Mouse (Mus musculus): ENCODE data around the gene Cped1. TPM values are rescaled to one million over a fixed set of nuclear protein-coding genes. Genes with fewer than 3 reads are reported as not detected.
"Not testable (repeated sequence)": the region's sequence is repeated elsewhere in the genome, so short reads cannot be mapped to it uniquely, and the experiment has no call there.

The Cped1 gene
- polyA plus RNA-seq, 1 experiment from 2014 or later = 22.5 TPM

DNA sequence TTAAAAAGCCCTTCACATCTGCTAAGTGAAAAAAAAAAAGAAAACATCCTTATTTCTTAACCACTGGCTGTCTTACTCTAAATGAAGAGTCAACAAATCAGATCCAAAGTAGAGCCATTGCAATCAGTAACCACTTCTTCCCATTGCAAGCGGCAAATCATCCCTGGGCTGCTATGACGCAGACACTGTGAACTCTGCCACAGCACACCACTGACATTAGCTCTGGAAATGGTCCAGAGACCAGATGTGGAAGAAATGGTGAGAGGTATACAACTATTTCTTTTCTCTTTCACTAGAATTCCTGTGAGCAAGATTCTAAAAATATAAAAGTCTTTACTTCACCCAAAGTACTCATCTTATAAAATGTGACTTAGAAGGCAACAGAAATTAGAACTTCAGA is 261.0 kb downstream of the Cped1 start:
- Histone ChIP-seq H3K9ac (ENCODE audit: low read depth, low read length) (no peak overlapping the region), H3K4me3 (ENCODE audit: low read depth, low read length) (no peak overlapping the region), H3K27me3 (ENCODE audit: control insufficient read depth, insufficient read depth, low read length) (no peaks in the 10 kb centered on the region), H3K36me3 (ENCODE audit: control insufficient read depth, insufficient read depth, low read length) (no peaks in the 10 kb centered on the region), H3K4me1 (replicated peaks; ENCODE audit: control insufficient read depth, insufficient read depth, low read length) (no peaks in the 10 kb centered on the region), H3K27ac (ENCODE audit: low read depth, low read length) (no peak overlapping the region), H3K4me2 (replicated peaks; ENCODE audit: low read depth, low read length) (no peak overlapping the region), H3K9me3 (ENCODE audit: control insufficient read depth, low read length) (no peaks in the 10 kb centered on the region)
- ATAC-seq (ENCODE audit: low FRiP score) (no peak), DNase-seq (ENCODE audit: low spot score) (no peak)
- 95% methylated on average over 2 of the region's 2 CpGs for WGBS

GRCm38 (mm10) chr6:22258784-22259183 is 273.1 kb downstream of the Cped1 start:
- H3K27ac ChIP-seq (ENCODE audit: low read depth, low read length) = no peak overlapping the region
- no peaks in the 10 kb centered on the region for H3K36me3 ChIP-seq (ENCODE audit: control insufficient read depth, insufficient read depth, low read length)
- WGBS = 89% methylated on average over 4 of the region's 4 CpGs
- H3K4me1 ChIP-seq (replicated peaks; ENCODE audit: control insufficient read depth, insufficient read depth, low read length) = no peaks in the 10 kb centered on the region
- DNase-seq (ENCODE audit: low spot score) (no peak), ATAC-seq (ENCODE audit: low FRiP score) (no peak)
- H3K4me2 ChIP-seq (replicated peaks; ENCODE audit: low read depth, low read length) = no peak overlapping the region
- no peak overlapping the region for H3K4me3 ChIP-seq (ENCODE audit: low read depth, low read length)
- no peaks in the 10 kb centered on the region for H3K9me3 ChIP-seq (ENCODE audit: control insufficient read depth, low read length)
- no peaks in the 10 kb centered on the region for H3K27me3 ChIP-seq (ENCODE audit: control insufficient read depth, insufficient read depth, low read length)
- H3K9ac ChIP-seq (ENCODE audit: low read depth, low read length) = no peak overlapping the region

- no peak for DNase-seq (ENCODE audit: low spot score)
- no peaks in the 10 kb centered on the region for H3K4me1 ChIP-seq (replicated peaks; ENCODE audit: control insufficient read depth, insufficient read depth, low read length)
- H3K27me3 ChIP-seq (ENCODE audit: control insufficient read depth, insufficient read depth, low read length) = no peaks in the 10 kb centered on the region
- no peak overlapping the region for H3K4me2 ChIP-seq (replicated peaks; ENCODE audit: low read depth, low read length)
- ATAC-seq (ENCODE audit: low FRiP score) = no peak
- H3K4me3 ChIP-seq (ENCODE audit: low read depth, low read length) = no peak overlapping the region
- WGBS = 82% methylated on average over 4 of the region's 4 CpGs
- H3K27ac ChIP-seq (ENCODE audit: low read depth, low read length) = no peak overlapping the region
- H3K36me3 ChIP-seq (ENCODE audit: control insufficient read depth, insufficient read depth, low read length) = no peaks in the 10 kb centered on the region
- no peaks in the 10 kb centered on the region for H3K9me3 ChIP-seq (ENCODE audit: control insufficient read depth, low read length)
- H3K9ac ChIP-seq (ENCODE audit: low read depth, low read length) = no peak overlapping the region
These were observed 276.8 kb downstream of the Cped1 start for GRCm38 (mm10) chr6:22262519-22262918.

- not testable (repeated sequence) for DNase-seq (ENCODE audit: low spot score); H3K27me3 ChIP-seq (ENCODE audit: control insufficient read depth, insufficient read depth, low read length); H3K4me2 ChIP-seq (replicated peaks; ENCODE audit: low read depth, low read length); H3K4me3 ChIP-seq (ENCODE audit: low read depth, low read length); H3K4me1 ChIP-seq (replicated peaks; ENCODE audit: control insufficient read depth, insufficient read depth, low read length); H3K27ac ChIP-seq (ENCODE audit: low read depth, low read length); H3K9ac ChIP-seq (ENCODE audit: low read depth, low read length); ATAC-seq (ENCODE audit: low FRiP score); H3K9me3 ChIP-seq (ENCODE audit: control insufficient read depth, low read length); H3K36me3 ChIP-seq (ENCODE audit: control insufficient read depth, insufficient read depth, low read length)
- 87% methylated on average over 8 of the region's 8 CpGs for WGBS
These were observed 278.4 kb downstream of the Cped1 start for GRCm38 (mm10) chr6:22264094-22264493.

DNA sequence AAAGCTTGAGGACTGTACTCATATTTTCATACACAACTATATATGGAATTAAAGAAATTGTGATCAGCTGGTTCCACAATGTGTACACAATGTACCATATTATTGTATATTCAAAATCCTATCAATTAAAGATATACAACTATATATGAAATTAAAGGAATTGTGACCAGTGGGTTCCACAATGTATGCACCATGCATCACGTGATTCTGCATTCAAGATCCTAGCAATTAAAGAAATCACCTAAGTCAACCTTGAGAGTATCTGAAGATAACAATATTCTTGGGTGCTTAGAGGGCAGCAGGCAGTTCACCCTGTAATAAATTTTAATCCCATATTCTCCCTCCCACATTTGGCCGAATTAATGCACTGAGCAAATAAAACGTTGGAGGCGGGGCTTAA is 280.3 kb downstream of the Cped1 start:
- no peaks in the 10 kb centered on the region for H3K9me3 ChIP-seq (ENCODE audit: control insufficient read depth, low read length)
- H3K4me2 ChIP-seq (replicated peaks; ENCODE audit: low read depth, low read length) = no peak overlapping the region
- no peaks in the 10 kb centered on the region for H3K36me3 ChIP-seq (ENCODE audit: control insufficient read depth, insufficient read depth, low read length)
- no peak overlapping the region for H3K4me3 ChIP-seq (ENCODE audit: low read depth, low read length)
- H3K27ac ChIP-seq (ENCODE audit: low read depth, low read length) = no peak overlapping the region
- ATAC-seq (ENCODE audit: low FRiP score) (no peak), DNase-seq (ENCODE audit: low spot score) (no peak)
- H3K9ac ChIP-seq (ENCODE audit: low read depth, low read length) = no peak overlapping the region
- WGBS = 85% methylated on average over 4 of the region's 4 CpGs
- H3K27me3 ChIP-seq (ENCODE audit: control insufficient read depth, insufficient read depth, low read length) = no peaks in the 10 kb centered on the region
- no peaks in the 10 kb centered on the region for H3K4me1 ChIP-seq (replicated peaks; ENCODE audit: control insufficient read depth, insufficient read depth, low read length)

DNA sequence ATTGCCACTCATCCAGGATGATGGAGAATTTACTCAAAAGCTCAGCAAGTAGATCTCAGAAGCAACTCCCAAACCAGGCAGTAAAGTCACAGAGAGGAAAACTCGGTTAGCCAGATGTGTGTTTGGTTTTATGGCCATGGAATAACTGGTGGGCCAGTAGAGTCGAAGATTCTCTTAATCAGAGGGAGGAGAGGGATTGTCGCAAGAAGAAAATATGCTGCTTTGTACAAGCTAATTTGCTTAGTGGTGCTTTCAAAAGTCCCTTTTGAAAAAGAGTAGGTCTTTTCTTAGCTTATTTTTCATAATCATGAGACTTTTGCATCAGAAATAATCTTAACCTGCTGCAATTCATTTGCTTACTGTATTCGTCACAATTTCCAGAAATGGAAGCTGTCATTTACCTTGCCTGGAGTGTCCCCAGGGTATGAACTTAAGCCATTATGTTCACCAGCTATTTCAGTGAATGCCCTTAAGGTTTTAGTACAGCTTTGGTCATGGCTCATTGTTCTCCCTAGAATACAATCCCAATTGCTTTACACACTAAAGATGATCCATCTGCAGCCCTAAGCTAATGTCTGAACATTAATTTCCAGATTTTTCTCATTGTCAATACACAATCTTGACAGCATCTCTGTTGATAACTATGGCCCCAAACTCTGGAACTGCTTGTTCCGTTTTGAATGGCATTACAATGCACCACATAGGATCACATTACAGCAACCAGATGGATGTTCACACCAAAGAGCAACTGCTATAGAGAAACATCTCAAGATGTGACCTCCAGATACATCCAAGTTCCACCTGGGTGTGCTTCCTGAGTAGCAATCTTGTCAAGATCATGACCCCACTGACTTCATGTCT is 282.3 kb downstream of the Cped1 start:
- H3K9me3 ChIP-seq (ENCODE audit: control insufficient read depth, low read length) = no peaks in the 10 kb centered on the region
- H3K4me3 ChIP-seq (ENCODE audit: low read depth, low read length) = no peak overlapping the region
- H3K36me3 ChIP-seq (ENCODE audit: control insufficient read depth, insufficient read depth, low read length) = no peaks in the 10 kb centered on the region
- no peak overlapping the region for H3K9ac ChIP-seq (ENCODE audit: low read depth, low read length)
- H3K27ac ChIP-seq (ENCODE audit: low read depth, low read length) = no peak overlapping the region
- ATAC-seq (ENCODE audit: low FRiP score) (no peak), DNase-seq (ENCODE audit: low spot score) (no peak)
- WGBS = 76% methylated on average over 5 of the region's 5 CpGs
- no peaks in the 10 kb centered on the region for H3K4me1 ChIP-seq (replicated peaks; ENCODE audit: control insufficient read depth, insufficient read depth, low read length)
- H3K27me3 ChIP-seq (ENCODE audit: control insufficient read depth, insufficient read depth, low read length) = no peaks in the 10 kb centered on the region
- H3K4me2 ChIP-seq (replicated peaks; ENCODE audit: low read depth, low read length) = no peak overlapping the region

DNA sequence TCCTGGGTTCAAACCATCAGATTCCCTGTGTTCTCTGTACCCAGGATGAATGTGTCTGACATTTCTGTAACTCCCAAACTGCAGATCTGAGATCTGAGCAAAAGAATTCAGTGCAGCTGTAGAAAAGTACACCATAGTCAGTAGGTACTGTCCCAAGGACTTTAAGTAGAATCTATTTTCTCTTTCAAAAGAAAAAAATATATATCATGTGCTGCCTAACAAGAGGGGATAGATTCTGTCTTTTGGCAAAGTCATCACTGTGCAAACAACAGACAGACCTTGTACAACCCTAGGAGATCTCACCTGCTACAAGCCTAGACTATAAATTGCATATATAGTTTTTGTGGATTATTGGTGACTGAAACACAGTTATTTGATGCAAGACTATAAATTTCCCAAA is 283.0 kb downstream of the Cped1 start:
- ATAC-seq (ENCODE audit: low FRiP score) = no peak
- no peaks in the 10 kb centered on the region for H3K27me3 ChIP-seq (ENCODE audit: control insufficient read depth, insufficient read depth, low read length)
- no peak for DNase-seq (ENCODE audit: low spot score)

DNA sequence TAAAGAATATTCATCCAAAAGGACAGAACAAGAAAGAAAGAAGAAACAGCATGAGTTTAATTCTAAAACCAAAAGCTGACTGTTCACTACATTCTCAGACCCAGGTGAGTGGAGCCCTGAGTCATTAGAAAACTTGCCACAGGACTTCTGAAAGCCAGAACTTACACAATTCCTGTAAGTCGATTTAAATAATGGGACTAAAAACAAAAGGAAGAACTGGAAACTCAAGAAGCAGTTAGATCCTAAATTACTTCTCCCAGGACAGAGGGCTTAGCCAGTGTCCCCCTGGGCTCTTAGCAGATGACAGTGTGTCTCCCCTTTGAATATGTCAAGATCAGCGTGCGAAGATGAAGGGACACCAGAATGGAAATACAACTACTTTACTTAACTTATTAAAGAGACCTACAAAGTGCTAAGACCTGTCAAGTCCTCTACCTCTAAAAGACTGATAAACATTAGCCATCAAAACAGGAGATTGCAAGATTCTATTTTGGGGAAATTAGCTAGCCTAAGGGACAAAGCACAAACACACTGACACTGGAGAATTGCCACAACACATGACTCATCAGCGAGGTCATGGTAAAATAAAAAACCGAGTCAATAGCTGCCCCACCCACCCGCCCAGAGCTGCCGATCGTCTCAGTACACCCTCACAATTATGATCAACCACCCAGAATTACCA is 284.3 kb downstream of the Cped1 start:
- Histone ChIP-seq H3K4me1 (replicated peaks; ENCODE audit: control insufficient read depth, insufficient read depth, low read length) (no peaks in the 10 kb centered on the region), H3K4me3 (ENCODE audit: low read depth, low read length) (no peak overlapping the region)

More for the DNA sequence above, 283.0 kb downstream of the Cped1 start:
- Histone ChIP-seq H3K4me2 (replicated peaks; ENCODE audit: low read depth, low read length) (no peak overlapping the region), H3K36me3 (ENCODE audit: control insufficient read depth, insufficient read depth, low read length) (no peaks in the 10 kb centered on the region), H3K4me1 (replicated peaks; ENCODE audit: control insufficient read depth, insufficient read depth, low read length) (no peaks in the 10 kb centered on the region), H3K4me3 (ENCODE audit: low read depth, low read length) (no peak overlapping the region), H3K9me3 (ENCODE audit: control insufficient read depth, low read length) (no peaks in the 10 kb centered on the region), H3K27ac (ENCODE audit: low read depth, low read length) (no peak overlapping the region), H3K9ac (ENCODE audit: low read depth, low read length) (no peak overlapping the region)

GRCm38 (mm10) chr6:22277941-22278340 is 292.2 kb downstream of the Cped1 start:
- Histone ChIP-seq H3K9ac (ENCODE audit: low read depth, low read length) (no peak overlapping the region), H3K4me2 (replicated peaks; ENCODE audit: low read depth, low read length) (no peak overlapping the region), H3K36me3 (ENCODE audit: control insufficient read depth, insufficient read depth, low read length) (no peaks in the 10 kb centered on the region), H3K9me3 (ENCODE audit: control insufficient read depth, low read length) (no peaks in the 10 kb centered on the region), H3K4me3 (ENCODE audit: low read depth, low read length) (no peak overlapping the region), H3K27ac (ENCODE audit: low read depth, low read length) (no peak overlapping the region), H3K4me1 (replicated peaks; ENCODE audit: control insufficient read depth, insufficient read depth, low read length) (no peaks in the 10 kb centered on the region), H3K27me3 (ENCODE audit: control insufficient read depth, insufficient read depth, low read length) (no peaks in the 10 kb centered on the region)
- no peak for ATAC-seq (ENCODE audit: low FRiP score)
- WGBS = 88% methylated on average over 3 of the region's 3 CpGs
- DNase-seq (ENCODE audit: low spot score) = no peak

More for the DNA sequence above, 284.3 kb downstream of the Cped1 start:
- DNase-seq (ENCODE audit: low spot score) (no peak), ATAC-seq (ENCODE audit: low FRiP score) (no peak)
- H3K4me2 ChIP-seq (replicated peaks; ENCODE audit: low read depth, low read length) = no peak overlapping the region
- 86% methylated on average over 8 of the region's 8 CpGs for WGBS
- no peak overlapping the region for H3K27ac ChIP-seq (ENCODE audit: low read depth, low read length)
- no peaks in the 10 kb centered on the region for H3K27me3 ChIP-seq (ENCODE audit: control insufficient read depth, insufficient read depth, low read length)
- no peaks in the 10 kb centered on the region for H3K9me3 ChIP-seq (ENCODE audit: control insufficient read depth, low read length)
- no peak overlapping the region for H3K9ac ChIP-seq (ENCODE audit: low read depth, low read length)
- no peaks in the 10 kb centered on the region for H3K36me3 ChIP-seq (ENCODE audit: control insufficient read depth, insufficient read depth, low read length)
